Mouse (Mus musculus): ENCODE data around the gene Abcb8.

DNA sequence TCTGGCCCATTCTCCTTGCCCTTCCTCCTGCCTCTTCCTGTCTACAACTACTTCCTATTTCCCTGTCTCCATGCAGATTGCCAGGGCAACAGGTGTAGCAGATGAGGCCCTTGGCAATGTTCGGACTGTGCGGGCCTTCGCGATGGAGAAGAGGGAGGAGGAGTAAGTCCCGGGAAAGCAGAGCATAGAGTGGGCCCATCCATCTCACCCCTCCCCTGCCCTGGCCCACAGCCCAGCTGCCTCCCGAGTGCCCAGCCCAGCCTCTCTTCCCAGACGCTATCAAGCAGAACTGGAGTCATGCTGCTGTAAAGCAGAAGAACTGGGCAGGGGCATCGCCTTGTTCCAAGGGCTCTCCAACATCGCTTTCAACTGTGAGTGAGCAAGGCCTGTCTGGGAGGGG is 8.5 kb downstream of the Abcb8 start:
- no peak for TF ChIP-seq CTCF (IDR thresholded peaks at IDR 0.05; ENCODE audit: low read depth, low read length)
- no peak for TF ChIP-seq POLR2A (IDR thresholded peaks at IDR 0.05; ENCODE audit: borderline replicate concordance, low read depth, low read length)

Measured in bone marrow macrophage, adult 2 months (primary cell).